Mouse (Mus musculus) small intestine, adult 2 months (tissue): ENCODE data around the gene Fgf8.

Source experiments
- CTCF ChIP-seq: fragments of 200-500 bp; IDR thresholded peaks from 2 replicates; pipeline ENCODE4 v1.5.1; 2012; ENCODE audit warnings: low read depth, mild to moderate bottlenecking, control low read depth, inconsistent platforms, low read length, moderate library complexity, mixed read lengths; ENCODE audit not compliant: insufficient replicate concordance, insufficient read length; ENCODE audit errors: extremely low read depth
- POLR2A ChIP-seq: fragments of 200-500 bp; IDR thresholded peaks from 2 replicates; pipeline ENCODE4 v1.6.1; 2012; ENCODE audit warnings: low read depth, mild to moderate bottlenecking, control low read depth, inconsistent platforms, low read length, moderate library complexity

DNA sequence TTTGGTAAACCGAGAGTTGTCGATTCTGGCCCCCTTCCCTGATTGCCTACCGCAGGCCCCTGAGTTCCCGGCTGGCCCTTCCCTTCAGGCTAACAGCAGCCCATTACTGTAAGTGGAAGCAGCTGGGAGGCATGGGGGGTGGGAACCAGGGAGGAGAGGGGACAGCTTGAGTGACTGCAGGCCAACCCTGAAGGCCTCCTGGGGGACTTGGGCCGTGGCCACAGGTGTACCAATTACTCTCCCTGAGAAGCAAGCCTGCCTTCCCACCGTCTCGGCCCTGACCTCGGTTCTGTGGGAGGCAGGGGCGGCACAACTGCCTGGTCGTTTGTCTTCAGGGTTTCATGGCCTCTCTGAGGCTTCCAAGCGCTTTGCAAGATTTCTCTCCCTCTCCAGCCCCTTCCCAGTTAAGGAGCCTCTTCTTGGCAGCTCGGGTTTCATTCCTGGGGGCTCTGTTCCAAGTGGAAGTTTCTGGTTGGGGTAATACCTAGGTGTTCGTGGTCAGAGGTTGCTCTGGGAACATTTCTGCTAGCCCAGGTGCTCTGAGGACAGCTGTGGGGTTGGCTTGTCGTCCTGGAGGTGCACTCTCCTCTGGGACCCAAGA lies 16.9 kb downstream of the Fgf8 start:
- no peak for TF ChIP-seq CTCF
- TF ChIP-seq POLR2A: no peak
